Mouse (Mus musculus) frontal cortex, postnatal 10 days (tissue): ENCODE measurements around the gene Bglap2.
"Not testable (repeated sequence)": the region's sequence is repeated elsewhere in the genome, so short reads cannot be mapped to it uniquely, and the experiment has no call there.

Experiments used
- DNase-seq, 2 experiments: peaks; one replicate each; pipeline ENCODE4 v3.0.0; 2022; ENCODE audit warnings: low spot score in 2 of 2, mixed read lengths in 1 of 2

Gene Bglap2

GRCm38 (mm10) chr3:88393776-88394375 is 15.4 kb upstream of the Bglap2 start:
- DNase-seq, result no peak

- no peak for DNase-seq
Observed at GRCm38 (mm10) chr3:88384364-88384763, 5.9 kb upstream of the Bglap2 start, which contains the start of gene Bglap. Bglap (minus strand) TSS chr3:88384464.

DNA sequence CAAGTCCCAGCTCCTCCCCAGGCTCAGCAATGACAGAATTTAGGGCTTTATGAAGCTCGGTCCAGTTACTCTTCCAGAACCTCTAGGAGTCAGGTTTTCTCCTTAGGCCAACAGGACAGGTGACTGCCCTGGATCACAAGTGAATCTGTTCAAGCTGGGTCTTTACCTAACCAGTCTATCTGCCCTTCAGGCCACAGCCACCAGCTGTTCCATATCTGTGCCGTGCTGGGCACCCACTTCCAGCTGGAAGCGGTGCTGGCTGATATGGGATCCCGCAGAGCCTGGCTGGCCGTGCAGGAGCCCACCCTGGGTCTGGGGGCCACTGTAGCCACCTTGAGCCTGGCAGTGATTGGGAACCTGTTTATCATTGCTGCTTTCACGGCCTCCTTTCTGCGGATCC is 3.9 kb upstream of the Bglap2 start:
- not testable (repeated sequence) for DNase-seq

DNA sequence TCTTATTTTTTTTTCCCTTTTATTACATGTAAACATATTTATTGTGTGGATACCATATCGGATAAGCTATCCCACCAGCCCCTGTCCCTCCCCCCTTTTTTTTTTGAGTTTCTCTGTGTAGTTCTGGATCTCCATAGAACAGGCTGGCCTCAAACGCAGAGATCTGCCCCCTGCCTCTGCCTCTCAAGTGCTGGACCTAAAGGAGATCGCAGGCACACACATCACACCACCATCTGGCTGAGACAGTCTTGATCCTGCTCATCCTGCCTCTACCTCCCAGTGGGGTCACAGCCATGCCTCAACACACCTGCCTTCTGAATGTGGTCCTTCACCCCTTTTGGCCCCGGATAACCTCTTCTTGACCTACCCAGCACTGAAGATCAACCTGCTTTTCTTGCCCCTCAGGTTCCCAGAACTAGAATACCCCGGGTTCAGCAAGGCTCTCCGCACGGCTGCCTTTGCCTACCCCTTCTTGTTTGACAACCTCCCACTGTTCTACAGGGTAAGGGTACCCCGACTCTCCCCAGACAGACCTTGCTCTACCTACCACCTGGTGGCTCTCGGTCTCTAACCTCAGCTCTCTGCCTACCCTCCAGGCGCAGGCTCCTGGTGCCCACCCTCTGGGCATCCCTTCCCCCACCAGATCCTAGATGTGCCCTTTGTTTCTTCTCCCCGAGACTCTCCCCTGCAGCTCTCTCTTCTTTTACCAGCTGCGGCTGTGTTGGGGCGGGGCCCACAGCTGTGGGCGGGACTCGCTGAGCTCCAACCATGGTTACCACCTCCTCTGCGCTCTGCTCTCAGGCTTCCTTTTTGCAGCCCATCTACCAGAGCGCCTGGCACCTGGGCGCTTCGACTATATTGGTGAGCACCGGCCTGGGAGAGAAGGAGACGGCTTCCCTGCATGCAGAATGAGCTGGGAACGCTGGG is 3.2 kb upstream of the Bglap2 start:
- not testable (repeated sequence) for DNase-seq

- not testable (repeated sequence) for DNase-seq
Observed at GRCm38 (mm10) chr3:88376644-88377043, 1.9 kb downstream of the Bglap2 start.

GRCm38 (mm10) chr3:88375750-88376626 is 2.5 kb downstream of the Bglap2 start:
- not testable (repeated sequence) for DNase-seq

GRCm38 (mm10) chr3:88372643-88373042 is 5.9 kb downstream of the Bglap2 start, which contains the start of gene Bglap3:
Bglap3 (minus strand) TSS chr3:88372743.
- not testable (repeated sequence) for DNase-seq

DNA sequence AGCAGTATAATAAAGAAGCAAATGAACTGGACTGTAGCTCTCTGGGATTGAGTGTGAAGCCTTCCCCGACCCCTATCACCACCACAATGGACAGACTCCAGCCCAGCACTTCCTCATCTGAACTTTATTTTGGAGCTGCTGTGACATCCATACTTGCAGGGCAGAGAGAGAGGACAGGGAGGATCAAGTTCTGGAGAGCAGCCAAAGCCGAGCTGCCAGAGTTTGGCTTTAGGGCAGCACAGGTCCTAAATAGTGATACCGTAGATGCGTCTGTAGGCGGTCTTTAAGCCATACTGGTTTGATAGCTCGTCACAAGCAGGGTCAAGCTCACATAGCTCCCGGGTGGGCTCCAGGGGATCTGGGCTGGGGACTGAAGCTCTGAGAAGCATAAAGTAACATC is 10.0 kb downstream of the Bglap2 start:
- DNase-seq, result not testable (repeated sequence)

GRCm38 (mm10) chr3:88367517-88367916 is 11.0 kb downstream of the Bglap2 start:
- DNase-seq, result not testable (repeated sequence)

DNA sequence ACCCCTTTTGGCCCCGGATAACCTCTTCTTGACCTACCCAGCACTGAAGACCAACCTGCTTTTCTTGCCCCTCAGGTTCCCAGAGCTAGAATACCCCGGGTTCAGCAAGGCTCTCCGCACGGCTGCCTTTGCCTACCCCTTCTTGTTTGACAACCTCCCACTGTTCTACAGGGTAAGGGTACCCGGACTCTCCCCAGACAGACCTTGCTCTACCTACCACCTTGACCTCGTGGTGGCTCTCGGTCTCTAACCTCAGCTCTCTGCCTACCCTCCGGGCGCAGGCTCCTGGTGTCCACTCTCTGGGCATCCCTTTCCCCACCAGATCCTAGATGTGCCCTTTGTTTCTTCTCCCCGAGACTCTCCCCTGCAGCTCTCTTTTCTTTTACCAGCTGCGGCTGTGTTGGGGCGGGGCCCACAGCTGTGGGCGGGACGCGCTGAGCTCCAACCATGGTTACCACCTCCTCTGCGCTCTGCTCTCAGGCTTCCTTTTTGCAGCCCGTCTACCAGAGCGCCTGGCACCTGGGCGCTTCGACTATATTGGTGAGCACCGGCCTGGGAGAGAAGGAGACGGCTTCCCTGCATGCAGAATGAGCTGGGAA is 11.6 kb downstream of the Bglap2 start:
- not testable (repeated sequence) for DNase-seq

GRCm38 (mm10) chr3:88365705-88366361 is 12.7 kb downstream of the Bglap2 start:
- no peak for DNase-seq

- DNase-seq, result no peak
Observed at GRCm38 (mm10) chr3:88364337-88364736, 14.2 kb downstream of the Bglap2 start, which contains the start of gene Paqr6. Paqr6 (plus strand) TSS chr3:88364584.

- DNase-seq, result no peak
Observed at GRCm38 (mm10) chr3:88363700-88364099, 14.8 kb downstream of the Bglap2 start.

DNA sequence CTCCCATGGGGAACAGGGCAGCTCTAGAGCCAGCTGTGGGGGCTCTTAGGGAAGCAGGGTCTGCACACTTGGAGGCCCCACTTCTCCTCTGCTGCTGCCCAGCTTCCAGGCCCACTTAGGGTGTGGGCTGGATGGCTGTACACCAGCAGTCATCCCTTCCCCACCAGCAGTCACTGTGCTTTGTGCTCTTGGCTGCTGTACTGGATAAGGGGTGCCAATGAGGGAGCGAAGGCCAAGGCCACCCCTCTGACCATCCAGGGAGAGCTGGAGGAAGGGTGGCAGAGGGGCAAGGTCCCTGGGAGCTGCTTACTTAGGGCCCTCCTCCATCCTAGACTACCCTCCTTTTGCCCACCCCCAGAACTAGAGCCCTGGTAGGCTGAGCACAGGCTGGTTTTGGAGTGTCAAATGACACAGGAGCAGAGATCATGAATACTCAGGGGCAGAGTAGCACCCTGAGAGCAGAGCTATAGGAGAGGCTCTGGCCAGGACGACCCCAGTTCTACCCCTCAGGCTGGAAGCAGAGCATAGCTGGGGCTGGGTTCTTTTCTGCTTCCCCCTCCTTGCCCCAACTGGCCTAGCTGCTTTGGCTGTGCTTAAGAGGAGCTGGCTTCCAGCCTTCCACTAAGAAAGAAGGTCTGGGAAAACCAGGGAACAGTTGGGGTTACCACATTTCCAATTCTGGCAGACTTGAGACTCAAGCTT is 16.7 kb downstream of the Bglap2 start:
- no peak for DNase-seq

GRCm38 (mm10) chr3:88361096-88361495 is 17.4 kb downstream of the Bglap2 start:
- DNase-seq, result no peak

- no peak for DNase-seq
Observed at GRCm38 (mm10) chr3:88359989-88360388, 18.5 kb downstream of the Bglap2 start.

- DNase-seq, result no peak
Observed at GRCm38 (mm10) chr3:88359584-88359983, 18.9 kb downstream of the Bglap2 start.

DNA sequence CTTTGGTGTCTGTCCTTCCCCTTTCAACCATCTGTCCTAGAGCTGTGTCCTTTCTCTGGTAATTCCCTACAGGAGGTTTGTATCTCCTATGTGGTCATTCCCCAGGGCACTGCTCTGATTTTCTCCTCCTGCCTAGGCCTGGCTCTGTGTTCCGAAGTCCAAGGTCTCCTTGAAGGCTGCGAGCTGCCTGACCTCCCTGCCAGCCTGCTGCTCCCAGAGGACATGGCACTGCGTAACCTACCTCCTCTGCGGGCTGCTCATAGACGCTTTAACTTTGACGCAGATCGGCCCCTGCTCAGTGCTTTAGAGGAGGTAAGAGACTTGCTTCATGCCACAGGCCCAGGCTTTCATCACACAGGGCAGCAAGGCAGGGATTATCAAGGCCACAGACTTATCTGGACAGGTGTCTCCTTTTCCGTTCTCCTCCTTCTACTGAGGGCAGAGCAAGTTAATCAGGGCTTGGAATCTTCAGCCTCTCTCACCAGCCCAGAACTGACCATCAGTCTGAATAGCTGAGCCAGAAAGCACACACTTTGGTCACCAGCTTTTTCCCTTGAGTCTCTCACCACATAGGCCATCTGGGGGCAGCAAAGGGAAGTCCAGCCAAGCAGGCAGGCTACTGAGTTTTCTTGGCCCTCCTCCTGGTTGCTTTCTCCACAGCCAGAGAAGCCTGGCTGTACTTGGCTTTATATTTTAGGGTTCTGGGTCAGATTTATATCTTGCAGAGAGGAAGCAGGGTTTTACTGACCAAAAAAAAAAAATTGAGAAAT is 23.9 kb downstream of the Bglap2 start:
- DNase-seq, result no peak

DNA sequence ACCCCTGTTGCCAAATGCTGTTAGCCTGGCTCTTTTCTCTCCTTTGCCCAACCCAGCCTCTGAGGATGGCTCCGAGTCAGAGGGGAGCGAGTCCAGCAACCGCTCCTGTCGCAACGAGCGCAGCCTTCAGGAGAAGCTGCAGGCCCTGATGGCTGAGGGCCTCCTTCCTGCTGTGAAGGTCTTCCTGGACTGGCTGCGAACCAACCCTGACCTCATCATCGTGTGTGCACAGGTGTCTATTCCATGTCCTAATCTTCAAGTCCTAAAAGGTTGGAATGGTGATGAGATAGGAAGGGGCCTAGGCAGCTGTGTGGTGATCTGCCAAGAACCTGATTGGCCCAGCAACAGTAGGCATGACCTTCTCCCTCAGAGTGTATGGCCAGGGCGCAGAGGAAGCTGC is 25.6 kb downstream of the Bglap2 start:
- no peak for DNase-seq
